Comparison of ENCODE assay signal across 11 mouse cellular contexts in genomic region chr5:43148486-43148885, GRCm38 (mm10).
DNase-seq lines count a peak whose midpoint lies in the region; ATAC-seq lines count a peak whose summit lies in the region.
"Had no signal": no experiment of that assay in that cellular context is flagged by ENCODE, and none has a peak within 500 bp of the region (broad histone marks: within the 10 kb centered on the region; RNA-seq: fewer than 3 reads in every experiment).

No protein-coding gene starts in this region.

- no peak overlapping the region for H3K4me2 ChIP-seq in hindbrain, embryonic 14.5 days (replicated peaks)
- H3K4me2 ChIP-seq in hindbrain, embryonic 12.5 days (replicated peaks): no peak overlapping the region
- H3K4me2 ChIP-seq in neural tube, embryonic 13.5 days: peak overlapping the region; percentile 17; the same call in 1 of the 2 replicates
- H3K4me2 ChIP-seq: kidney, embryonic 15.5 days; limb, embryonic 12.5 days had no signal

- H3K9ac ChIP-seq in hindbrain, embryonic 14.5 days: no peak overlapping the region
- H3K9ac ChIP-seq in hindbrain, embryonic 12.5 days: no peak overlapping the region
- no peak overlapping the region for H3K9ac ChIP-seq in neural tube, embryonic 13.5 days
- H3K9ac ChIP-seq: kidney, embryonic 15.5 days; limb, embryonic 12.5 days had no signal

- H3K9me3 ChIP-seq in hindbrain, embryonic 14.5 days (ENCODE audit: control insufficient read depth, low read length): no peaks in the 10 kb centered on the region
- H3K9me3 ChIP-seq in hindbrain, embryonic 12.5 days (replicated peaks): no peaks in the 10 kb centered on the region
- H3K9me3 ChIP-seq in neural tube, embryonic 13.5 days: no peaks in the 10 kb centered on the region
- H3K9me3 ChIP-seq: kidney, embryonic 15.5 days; limb, embryonic 12.5 days; megakaryocyte, embryonic 14.5 days had no signal

- H3K27me3 ChIP-seq in hindbrain, embryonic 14.5 days (ENCODE audit: control insufficient read depth, insufficient read depth, low read length): no peaks in the 10 kb centered on the region
- H3K27me3 ChIP-seq in hindbrain, embryonic 12.5 days: no peaks in the 10 kb centered on the region
- no peaks in the 10 kb centered on the region for H3K27me3 ChIP-seq in neural tube, embryonic 13.5 days
- H3K27me3 ChIP-seq: kidney, embryonic 15.5 days; limb, embryonic 12.5 days; megakaryocyte, embryonic 14.5 days had no signal

- H3K27ac ChIP-seq in hindbrain, embryonic 14.5 days: no peak overlapping the region
- no peak overlapping the region for H3K27ac ChIP-seq in hindbrain, embryonic 12.5 days
- H3K27ac ChIP-seq in neural tube, embryonic 13.5 days (replicated peaks): no peak overlapping the region
- H3K27ac ChIP-seq: kidney, embryonic 15.5 days; limb, embryonic 12.5 days had no signal

- 50% methylated on average over 9 of the region's 9 CpGs for WGBS in hindbrain, embryonic 14.5 days
- WGBS in hindbrain, embryonic 12.5 days: 57% methylated on average over 9 of the region's 9 CpGs
- WGBS in neural tube, embryonic 13.5 days: 35% methylated on average over 9 of the region's 9 CpGs

- 0 out of 2 replicates have a peak, but pooled peaks have one; percentile 22 for ATAC-seq in hindbrain, embryonic 14.5 days (ENCODE audit: low FRiP score)
- ATAC-seq in hindbrain, embryonic 12.5 days (ENCODE audit: low FRiP score): no peak; the same call in 1 of the 2 replicates
- ATAC-seq in neural tube, embryonic 13.5 days (ENCODE audit: low read depth): peak; percentile 66

- DNase-seq in adrenal gland, postnatal 10 days: peak; percentile 55
- no peak for DNase-seq in adrenal gland, postnatal 4 days (ENCODE audit: low spot score in 2 of 2)
- no peak for DNase-seq in hindbrain, embryonic 14.5 days (ENCODE audit: low spot score)
- peak; percentile 8 for DNase-seq in embryo, embryonic 9.5 days (ENCODE audit: extremely low spot score)
- no peak for DNase-seq in layer of hippocampus, adult 18-20 months (ENCODE audit: low spot score in 2 of 2)
- DNase-seq in kidney, postnatal 36 days: no peak

- H3K4me3 ChIP-seq in hindbrain, embryonic 14.5 days (replicated peaks; ENCODE audit: low read length): no peak overlapping the region
- H3K4me3 ChIP-seq in hindbrain, embryonic 12.5 days: no peak overlapping the region
- no peak overlapping the region for H3K4me3 ChIP-seq in neural tube, embryonic 13.5 days
- H3K4me3 ChIP-seq: kidney, embryonic 15.5 days; limb, embryonic 12.5 days; megakaryocyte, embryonic 14.5 days had no signal

- no peaks in the 10 kb centered on the region for H3K36me3 ChIP-seq in hindbrain, embryonic 14.5 days (replicated peaks; ENCODE audit: control insufficient read depth, insufficient read depth)
- no peaks in the 10 kb centered on the region for H3K36me3 ChIP-seq in hindbrain, embryonic 12.5 days
- no peaks in the 10 kb centered on the region for H3K36me3 ChIP-seq in neural tube, embryonic 13.5 days
- H3K36me3 ChIP-seq: kidney, embryonic 15.5 days; limb, embryonic 12.5 days had no signal

- H3K4me1 ChIP-seq in hindbrain, embryonic 14.5 days (replicated peaks; ENCODE audit: control insufficient read depth, insufficient read depth, low read length): 0 out of 2 replicates have a peak, but pooled peaks cover 4% of the 10 kb centered on the region
- no peaks in the 10 kb centered on the region for H3K4me1 ChIP-seq in hindbrain, embryonic 12.5 days
- peaks cover 29% of the 10 kb centered on the region for H3K4me1 ChIP-seq in neural tube, embryonic 13.5 days (replicated peaks)
- H3K4me1 ChIP-seq: kidney, embryonic 15.5 days had no signal

Comparison
In these comparisons a context has a peak if more than half of its experiments do, and no peak if none do; other contexts are left out.
1. DNase-seq: peak in adrenal gland, postnatal 10 days (single experiment) and embryo, embryonic 9.5 days (single experiment); none in adrenal gland, postnatal 4 days (0 of 2), hindbrain, embryonic 14.5 days (single experiment), layer of hippocampus, adult 18-20 months (0 of 2) and kidney, postnatal 36 days (0 of 2).